Mouse (Mus musculus): ENCODE results near the gene Gm614.

DNA sequence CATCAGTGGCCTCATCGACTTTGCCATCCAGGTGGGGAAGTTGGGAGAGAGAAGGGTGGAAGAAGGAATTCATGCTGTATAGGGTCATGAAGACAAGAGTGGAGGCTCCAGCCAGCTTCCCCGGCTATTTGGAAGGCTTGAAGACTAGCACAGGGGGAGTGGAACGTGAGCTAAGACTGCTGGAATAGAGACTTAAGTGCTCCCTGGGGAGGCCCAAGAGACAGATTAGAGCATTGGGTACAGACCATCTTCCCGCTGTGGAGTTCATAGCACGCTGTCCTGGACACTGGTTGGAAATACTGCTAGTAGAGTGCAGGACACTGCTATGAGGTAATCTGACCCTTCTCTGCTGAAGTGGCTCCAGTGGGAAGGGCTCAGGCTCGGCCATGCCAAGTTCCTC lies 19.0 kb upstream of the Gm614 start:
- TF ChIP-seq CTCF (IDR thresholded peaks at IDR 0.05; ENCODE audit: low read depth) = no peak
- TF ChIP-seq EP300 (IDR thresholded peaks at IDR 0.05; ENCODE audit: low read depth) = no peak

All from liver, postnatal 0 days (tissue).